Mouse (Mus musculus) adipocyte (in vitro differentiated cells): Measurements from ENCODE around the gene Tmem204.
A peak's percentile ranks its signal among the peaks of the same experiment; 100 is the strongest.

ENCODE experiments used
- DNase-seq: peaks from one replicate; pipeline ENCODE4 v3.0.0-alpha.2; 2016; ENCODE audit warnings: low spot score

Gene Tmem204

DNA sequence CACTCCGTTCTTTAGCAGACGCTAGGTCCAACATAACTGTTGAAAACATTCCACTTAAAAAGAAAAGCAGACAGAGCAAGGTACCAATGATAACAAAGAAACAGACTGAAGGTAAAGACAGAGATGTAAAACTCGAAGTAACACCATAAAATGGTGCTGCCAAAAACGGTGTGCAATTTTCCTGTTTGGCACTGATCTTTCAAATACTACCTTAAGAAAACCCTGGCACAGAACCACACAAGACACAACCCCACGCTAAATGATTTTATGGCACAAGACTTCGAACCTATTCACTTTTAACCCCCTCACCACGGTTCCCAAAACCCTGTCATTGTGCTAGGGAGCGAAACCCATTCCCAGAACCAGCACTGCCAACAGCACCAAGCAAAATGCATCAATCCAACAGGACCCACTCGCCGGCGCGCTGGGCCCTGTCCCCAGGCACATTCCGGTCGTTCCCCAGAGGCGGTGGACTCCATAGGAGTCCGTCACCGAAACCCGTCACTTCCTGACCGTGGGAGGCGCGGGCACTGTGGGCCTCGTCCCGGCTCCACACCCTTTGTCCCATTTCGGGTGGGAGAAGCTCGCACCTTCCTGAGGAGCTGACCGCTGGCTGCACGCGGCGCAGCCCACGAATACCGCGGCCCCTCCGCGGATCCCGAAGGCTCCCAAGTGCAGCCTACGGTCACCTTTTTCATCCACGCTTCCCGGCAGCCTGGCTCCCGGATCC is 68.4 kb downstream of the Tmem204 start:
- peak; percentile 76 for DNase-seq

DNA sequence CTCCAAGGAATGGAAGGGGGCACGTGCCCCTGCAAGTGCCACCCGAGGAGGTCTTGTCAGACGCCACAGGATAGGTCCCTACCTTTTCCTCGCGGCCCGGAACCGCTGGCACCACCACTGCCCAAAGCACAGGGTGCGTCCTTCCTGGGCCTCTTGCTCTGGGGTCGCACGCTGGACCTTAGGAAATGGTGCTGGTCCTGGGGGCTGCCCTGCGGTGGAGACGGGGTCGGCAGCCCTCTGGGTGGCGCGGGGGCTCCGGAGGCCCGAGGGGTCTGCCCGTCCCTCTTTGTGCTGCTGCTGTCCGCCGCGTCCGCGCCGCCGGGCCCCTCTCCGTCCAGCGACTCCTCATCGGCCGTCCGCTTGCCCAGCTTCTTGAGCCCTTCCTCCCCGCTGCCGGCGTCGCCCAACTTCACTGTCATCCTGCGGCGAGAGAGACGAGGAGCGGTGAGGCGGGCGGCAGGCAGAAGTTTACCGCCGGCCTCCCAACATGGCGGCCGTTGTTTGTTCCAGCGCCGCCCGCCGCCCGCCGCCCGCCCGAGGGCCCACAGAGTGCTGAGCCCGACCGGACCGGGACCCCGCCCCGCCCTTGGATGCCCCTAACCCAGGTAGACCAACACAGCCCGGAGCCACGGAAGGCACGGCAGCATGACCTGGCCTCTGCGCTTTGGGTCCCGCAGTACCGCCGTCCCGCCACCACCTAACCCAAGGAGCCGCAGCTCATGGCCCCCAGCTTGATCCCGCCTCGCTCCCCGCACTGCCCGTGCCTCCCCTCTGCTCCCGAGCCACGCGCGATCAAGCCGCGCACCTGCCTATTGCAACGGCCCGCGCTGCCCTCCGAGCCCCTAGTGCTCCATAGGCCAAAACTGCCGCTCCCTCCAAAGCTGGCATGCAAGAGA is 69.5 kb downstream of the Tmem204 start:
- DNase-seq: peak; percentile 18
